Mouse (Mus musculus): Measurements from ENCODE around the gene Pcdh8. TPM values are rescaled to one million over a fixed set of nuclear protein-coding genes. Genes with fewer than 3 reads are reported as not detected.

Pcdh8 gene
- polyA plus RNA-seq, 1 experiment from 2014 or later, result 0.13 TPM

GRCm38 (mm10) chr14:79773425-79774391 is 2.6 kb upstream of the Pcdh8 start:
- ATAC-seq (ENCODE audit: low read depth), result no peak
- no peak for DNase-seq
- no peaks in the 10 kb centered on the region for H3K36me3 ChIP-seq
- no peak overlapping the region for H3K9ac ChIP-seq
- H3K4me3 ChIP-seq (replicated peaks), result peak overlapping the region; percentile 16; the same call in 1 of the 2 replicates
- WGBS (ENCODE audit: insufficient replicate concordance), result 2% methylated on average over 44 of the region's 44 CpGs
- H3K4me1 ChIP-seq (replicated peaks), result peaks cover 9% of the 10 kb centered on the region
- no peak overlapping the region for H3K27ac ChIP-seq
- 0 out of 2 replicates have a peak overlapping the region, but pooled peaks have one; percentile 6 for H3K4me2 ChIP-seq
- peaks cover 71% of the 10 kb centered on the region for H3K27me3 ChIP-seq
- H3K9me3 ChIP-seq (replicated peaks), result no peaks in the 10 kb centered on the region

- no peak for DNase-seq
- 0 out of 2 replicates have a peak overlapping the region, but pooled peaks have one; percentile 16 for H3K4me3 ChIP-seq (replicated peaks)
Observed at GRCm38 (mm10) chr14:79771802-79772511, 845 bp upstream of the Pcdh8 start.

GRCm38 (mm10) chr14:79770306-79771093 is 612 bp downstream of the Pcdh8 start:
- H3K4me3 ChIP-seq (replicated peaks), result 0 out of 2 replicates have a peak overlapping the region, but pooled peaks have one; percentile 21
- H3K27me3 ChIP-seq, result peaks cover 94% of the 10 kb centered on the region
- H3K4me2 ChIP-seq, result peak overlapping the region; percentile 44
- DNase-seq, result no peak
- H3K4me1 ChIP-seq (replicated peaks), result peaks cover 9% of the 10 kb centered on the region
- no peak for ATAC-seq (ENCODE audit: low read depth)
- H3K9ac ChIP-seq, result no peak overlapping the region
- H3K27ac ChIP-seq, result no peak overlapping the region
- no peaks in the 10 kb centered on the region for H3K9me3 ChIP-seq (replicated peaks)
- WGBS (ENCODE audit: insufficient replicate concordance), result 6% methylated on average over 62 of the region's 62 CpGs
- no peaks in the 10 kb centered on the region for H3K36me3 ChIP-seq

More at GRCm38 (mm10) chr14:79771802-79772511, 845 bp upstream of the Pcdh8 start:
- H3K36me3 ChIP-seq, result no peaks in the 10 kb centered on the region
- no peaks in the 10 kb centered on the region for H3K9me3 ChIP-seq (replicated peaks)
- H3K4me2 ChIP-seq, result peak overlapping the region; percentile 44; the same call in 1 of the 2 replicates
- no peak for ATAC-seq (ENCODE audit: low read depth)
- WGBS (ENCODE audit: insufficient replicate concordance), result 3% methylated on average over 20 of the region's 20 CpGs
- H3K9ac ChIP-seq, result no peak overlapping the region
- peaks cover 88% of the 10 kb centered on the region for H3K27me3 ChIP-seq
- H3K4me1 ChIP-seq (replicated peaks), result peaks cover 9% of the 10 kb centered on the region
- H3K27ac ChIP-seq, result no peak overlapping the region

- H3K27ac ChIP-seq, result no peak overlapping the region
- H3K4me3 ChIP-seq (replicated peaks), result peak overlapping the region; percentile 21; the same call in 1 of the 2 replicates
- H3K9ac ChIP-seq, result no peak overlapping the region
- ATAC-seq (ENCODE audit: low read depth) (peak; percentile 36; the same call in 1 of the 2 replicates), DNase-seq (peak; percentile 29)
- peak overlapping the region; percentile 38 for H3K4me2 ChIP-seq
- peaks cover 9% of the 10 kb centered on the region for H3K4me1 ChIP-seq (replicated peaks)
- H3K9me3 ChIP-seq (replicated peaks), result no peaks in the 10 kb centered on the region
- WGBS (ENCODE audit: insufficient replicate concordance), result 1% methylated on average over 46 of the region's 46 CpGs
- H3K36me3 ChIP-seq, result no peaks in the 10 kb centered on the region
- H3K27me3 ChIP-seq, result peaks cover 90% of the 10 kb centered on the region
Observed at GRCm38 (mm10) chr14:79769618-79770017, 1.5 kb downstream of the Pcdh8 start.

GRCm38 (mm10) chr14:79768996-79769395 is 2.1 kb downstream of the Pcdh8 start:
- H3K4me2 ChIP-seq, result no peak overlapping the region
- no peak for ATAC-seq (ENCODE audit: low read depth)
- DNase-seq, result peak; percentile 1

GRCm38 (mm10) chr14:79768076-79768830 is 2.9 kb downstream of the Pcdh8 start:
- no peak for DNase-seq
- H3K4me3 ChIP-seq (replicated peaks), result no peak overlapping the region
- H3K27me3 ChIP-seq, result peaks cover 77% of the 10 kb centered on the region
- no peaks in the 10 kb centered on the region for H3K36me3 ChIP-seq
- WGBS (ENCODE audit: insufficient replicate concordance), result 6% methylated on average over 46 of the region's 59 CpGs
- no peaks in the 10 kb centered on the region for H3K9me3 ChIP-seq (replicated peaks)
- H3K27ac ChIP-seq, result no peak overlapping the region
- no peak for ATAC-seq (ENCODE audit: low read depth)
- no peak overlapping the region for H3K9ac ChIP-seq
- H3K4me2 ChIP-seq, result no peak overlapping the region
- H3K4me1 ChIP-seq (replicated peaks), result peaks cover 9% of the 10 kb centered on the region

More at GRCm38 (mm10) chr14:79768996-79769395, 2.1 kb downstream of the Pcdh8 start:
- peaks cover 9% of the 10 kb centered on the region for H3K4me1 ChIP-seq (replicated peaks)
- H3K4me3 ChIP-seq (replicated peaks), result no peak overlapping the region
- no peaks in the 10 kb centered on the region for H3K9me3 ChIP-seq (replicated peaks)
- H3K27ac ChIP-seq, result no peak overlapping the region
- H3K9ac ChIP-seq, result no peak overlapping the region
- peaks cover 84% of the 10 kb centered on the region for H3K27me3 ChIP-seq
- H3K36me3 ChIP-seq, result no peaks in the 10 kb centered on the region
- 11% methylated on average over 28 of the region's 30 CpGs for WGBS (ENCODE audit: insufficient replicate concordance)

GRCm38 (mm10) chr14:79767601-79768000 is 3.5 kb downstream of the Pcdh8 start:
- ATAC-seq (ENCODE audit: low read depth), result no peak
- no peak overlapping the region for H3K4me2 ChIP-seq
- H3K27me3 ChIP-seq, result peaks cover 70% of the 10 kb centered on the region
- no peak overlapping the region for H3K4me3 ChIP-seq (replicated peaks)
- no peaks in the 10 kb centered on the region for H3K9me3 ChIP-seq (replicated peaks)
- no peak overlapping the region for H3K27ac ChIP-seq
- WGBS (ENCODE audit: insufficient replicate concordance), result 15% methylated on average over 11 of the region's 11 CpGs
- no peaks in the 10 kb centered on the region for H3K36me3 ChIP-seq
- peaks cover 9% of the 10 kb centered on the region for H3K4me1 ChIP-seq (replicated peaks)
- no peak overlapping the region for H3K9ac ChIP-seq
- no peak for DNase-seq

- ATAC-seq (ENCODE audit: low read depth) (no peak), DNase-seq (no peak)
- Histone ChIP-seq H3K9me3 (replicated peaks) (no peaks in the 10 kb centered on the region), H3K27me3 (peaks cover 47% of the 10 kb centered on the region), H3K4me1 (replicated peaks) (peaks cover 6% of the 10 kb centered on the region; the same call in 1 of the 2 replicates), H3K4me3 (replicated peaks) (no peak overlapping the region), H3K9ac (no peak overlapping the region), H3K36me3 (no peaks in the 10 kb centered on the region), H3K27ac (no peak overlapping the region), H3K4me2 (no peak overlapping the region)
- WGBS (ENCODE audit: insufficient replicate concordance), result 60% methylated on average over 6 of the region's 6 CpGs
Observed at GRCm38 (mm10) chr14:79765196-79765765, 5.8 kb downstream of the Pcdh8 start.

- no peaks in the 10 kb centered on the region for H3K27me3 ChIP-seq
- H3K27ac ChIP-seq, result no peak overlapping the region
- ATAC-seq (ENCODE audit: low read depth) (no peak), DNase-seq (no peak)
- no peak overlapping the region for H3K9ac ChIP-seq
- no peaks in the 10 kb centered on the region for H3K9me3 ChIP-seq (replicated peaks)
- WGBS (ENCODE audit: insufficient replicate concordance), result 60% methylated on average over 13 of the region's 13 CpGs
- no peaks in the 10 kb centered on the region for H3K36me3 ChIP-seq
- H3K4me2 ChIP-seq, result no peak overlapping the region
- H3K4me1 ChIP-seq (replicated peaks), result no peaks in the 10 kb centered on the region
- H3K4me3 ChIP-seq (replicated peaks), result no peak overlapping the region
Observed at GRCm38 (mm10) chr14:79754601-79755222, 16.4 kb downstream of the Pcdh8 start.

- Histone ChIP-seq H3K27me3 (no peaks in the 10 kb centered on the region), H3K36me3 (no peaks in the 10 kb centered on the region), H3K4me3 (replicated peaks) (no peak overlapping the region), H3K27ac (no peak overlapping the region), H3K4me1 (replicated peaks) (no peaks in the 10 kb centered on the region), H3K9me3 (replicated peaks) (no peaks in the 10 kb centered on the region), H3K9ac (no peak overlapping the region), H3K4me2 (no peak overlapping the region)
- 34% methylated on average over 3 of the region's 3 CpGs for WGBS (ENCODE audit: insufficient replicate concordance)
- no peak for ATAC-seq (ENCODE audit: low read depth)
- no peak for DNase-seq
Observed at GRCm38 (mm10) chr14:79754157-79754556, 17.0 kb downstream of the Pcdh8 start.
